Mouse (Mus musculus): Measurements from ENCODE around the gene Os9. TPM values are rescaled to one million over a fixed set of nuclear protein-coding genes. Genes with fewer than 3 reads are reported as not detected.
"Not testable (repeated sequence)": the region's sequence is repeated elsewhere in the genome, so short reads cannot be mapped to it uniquely, and the experiment has no call there.

The Os9 gene
- 100 to 1,000 TPM in 1 of 2 experiments, 10 to 100 TPM in 1; 78.1 to 142 TPM for polyA plus RNA-seq (2017; shearing (Covaris generic))

DNA sequence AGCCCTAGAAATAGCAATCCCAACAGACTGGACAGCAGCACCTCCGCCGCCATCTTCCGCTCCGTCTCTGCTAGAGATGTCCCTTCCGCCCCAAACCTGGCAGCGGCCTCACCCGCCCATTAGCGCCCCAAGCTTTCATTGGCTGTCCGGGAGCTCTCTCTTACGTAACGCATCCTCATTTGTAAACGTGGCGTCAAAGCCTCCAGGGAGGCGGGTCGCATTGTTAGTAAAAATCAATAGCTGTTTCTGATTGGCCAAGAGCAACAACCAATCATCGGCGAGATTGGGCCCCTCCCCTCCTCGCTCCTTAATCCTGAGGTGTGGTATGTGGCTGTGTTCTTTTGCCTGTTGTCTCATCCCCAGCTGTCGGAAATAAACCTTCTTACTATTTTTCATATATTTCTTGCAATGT is at the start of gene Os9:
Gene Os9 (minus strand): TSS at position 66 of the 412 bp plus-strand sequence.
- peak; percentile 99 for ATAC-seq

DNA sequence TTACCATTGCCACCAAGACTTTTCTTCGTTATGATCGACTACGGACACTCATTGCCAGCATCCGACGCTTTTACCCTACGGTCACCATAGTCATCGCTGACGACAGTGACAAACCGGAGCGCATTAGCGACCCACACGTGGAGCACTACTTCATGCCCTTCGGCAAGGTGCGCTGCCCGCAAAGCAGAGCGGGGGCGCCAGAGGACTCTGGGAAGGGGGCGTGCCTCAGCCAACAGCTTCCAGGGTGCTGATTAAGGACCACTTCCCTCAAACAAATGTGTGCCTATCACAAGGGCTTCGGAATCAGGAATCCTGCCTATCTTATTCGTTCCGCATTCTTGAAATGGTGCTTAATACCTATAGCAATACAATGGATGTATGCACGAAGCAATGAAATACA is 49.1 kb upstream of the Os9 start:
- ATAC-seq: no peak

DNA sequence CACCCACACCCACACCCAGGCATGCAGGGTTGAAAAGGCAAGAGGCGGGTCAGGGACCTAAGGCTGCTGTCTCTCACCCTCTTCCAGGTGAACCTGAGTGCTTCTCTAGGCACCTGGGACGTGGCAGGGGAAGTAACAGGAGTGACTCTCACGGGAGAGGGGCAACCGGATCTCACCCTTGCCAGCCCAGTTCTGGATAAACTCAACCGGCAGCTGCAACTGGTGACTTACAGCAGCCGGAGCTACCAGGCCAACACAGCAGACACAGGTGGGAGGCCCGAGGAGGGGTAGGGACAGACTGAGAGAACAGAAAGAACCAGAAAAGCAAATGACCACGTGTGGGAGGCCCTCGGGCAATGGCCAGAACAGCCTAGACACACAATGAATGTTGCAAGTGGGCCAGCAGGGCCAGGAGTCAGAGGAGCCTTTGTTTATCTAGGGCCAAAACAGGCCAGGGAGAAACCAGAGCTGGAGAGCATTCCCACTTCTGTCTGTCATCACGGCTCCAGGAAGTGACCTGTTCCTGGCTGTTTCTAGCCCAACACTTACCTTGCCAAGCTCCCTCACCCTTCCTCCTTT is 46.8 kb upstream of the Os9 start:
- no peak for ATAC-seq

DNA sequence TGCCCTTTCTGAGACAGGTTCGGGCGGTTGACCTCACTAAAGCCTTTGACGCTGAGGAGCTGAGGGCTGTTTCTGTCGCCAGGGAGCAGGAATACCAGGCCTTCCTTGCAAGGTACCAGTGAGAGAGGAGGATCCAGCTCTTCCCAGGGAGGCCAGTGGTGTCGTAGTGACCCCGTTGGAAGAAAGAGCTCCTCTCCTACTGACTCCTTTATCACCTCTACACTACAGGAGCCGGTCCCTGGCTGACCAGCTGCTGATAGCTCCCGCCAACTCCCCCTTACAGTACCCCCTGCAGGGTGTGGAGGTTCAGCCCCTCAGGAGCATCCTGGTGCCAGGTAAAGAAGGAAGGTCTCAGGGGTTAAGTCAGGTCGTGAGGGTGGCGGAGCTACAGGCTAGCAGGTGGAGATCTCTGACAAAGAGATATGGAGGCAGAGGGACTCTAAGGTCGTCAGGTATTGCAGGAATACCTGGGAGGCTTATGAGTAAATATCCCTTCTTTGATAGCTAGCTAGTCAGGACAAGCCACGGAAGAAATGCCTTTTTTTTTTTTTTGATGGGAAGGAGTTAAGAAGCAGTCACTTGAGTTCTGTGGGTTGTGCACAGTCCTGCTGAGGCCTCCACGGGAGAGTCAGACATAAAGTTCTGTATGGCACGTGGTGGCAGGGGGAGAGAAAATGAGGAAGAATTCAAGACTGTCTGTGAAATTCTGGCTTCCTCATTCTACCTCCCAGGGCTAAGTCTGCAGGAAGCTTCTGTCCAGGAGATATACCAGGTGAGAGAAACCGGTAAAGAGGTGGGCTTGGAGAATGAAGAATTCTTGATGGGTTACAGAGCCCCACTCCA is 46.1 kb upstream of the Os9 start:
- ATAC-seq: no peak

DNA sequence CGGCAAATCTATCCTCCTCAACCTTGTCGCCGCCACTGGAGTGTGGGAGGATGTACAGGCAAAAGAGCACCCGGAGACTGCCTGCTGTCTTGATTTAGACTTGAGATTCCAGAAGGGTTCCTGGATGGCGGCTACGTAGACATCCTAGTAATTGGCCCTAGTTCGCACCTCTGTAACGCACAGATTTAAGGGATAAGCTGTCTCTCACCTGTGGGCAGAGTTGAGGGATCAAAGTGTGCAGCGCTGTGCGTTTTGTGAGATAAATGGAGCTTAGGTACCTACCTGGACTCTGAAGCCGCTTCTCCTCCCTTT is 45.4 kb upstream of the Os9 start:
- peak; percentile 8 for ATAC-seq

DNA sequence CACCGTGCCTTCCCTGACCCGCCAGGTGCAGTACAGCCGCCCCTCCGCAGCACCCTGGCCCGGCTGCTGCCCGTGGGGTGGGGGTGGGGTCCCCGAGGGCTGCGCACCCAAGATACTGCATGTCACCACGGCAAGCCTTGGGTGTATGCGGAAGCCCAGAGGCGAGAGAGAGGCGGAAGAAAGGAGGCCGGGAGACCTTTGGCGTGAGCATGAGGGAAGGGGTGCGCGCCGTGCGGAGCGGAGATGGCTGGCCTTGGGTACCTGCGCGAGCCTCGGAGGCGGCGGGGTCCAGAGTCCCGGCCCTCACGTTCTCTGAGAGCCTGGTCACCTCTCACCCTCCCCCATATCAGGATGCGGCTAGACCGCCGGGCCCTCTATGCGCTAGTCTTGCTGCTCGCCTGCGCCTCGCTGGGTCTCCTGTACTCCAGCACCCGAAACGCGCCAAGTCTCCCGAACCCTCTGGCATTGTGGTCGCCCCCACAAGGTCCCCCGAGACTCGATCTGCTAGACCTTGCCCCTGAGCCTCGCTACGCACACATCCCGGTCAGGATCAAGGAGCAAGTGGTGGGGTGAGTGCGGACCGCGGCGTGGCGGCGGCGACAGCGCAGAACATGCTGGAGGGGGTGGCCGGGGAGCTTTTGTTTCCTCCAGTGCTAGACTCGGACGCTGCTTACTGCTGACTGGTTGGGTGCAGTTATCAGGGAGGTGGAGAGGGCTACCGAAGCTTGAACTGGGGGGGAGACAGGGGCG is 44.9 kb upstream of the Os9 start:
- peak; percentile 37 for ATAC-seq

DNA sequence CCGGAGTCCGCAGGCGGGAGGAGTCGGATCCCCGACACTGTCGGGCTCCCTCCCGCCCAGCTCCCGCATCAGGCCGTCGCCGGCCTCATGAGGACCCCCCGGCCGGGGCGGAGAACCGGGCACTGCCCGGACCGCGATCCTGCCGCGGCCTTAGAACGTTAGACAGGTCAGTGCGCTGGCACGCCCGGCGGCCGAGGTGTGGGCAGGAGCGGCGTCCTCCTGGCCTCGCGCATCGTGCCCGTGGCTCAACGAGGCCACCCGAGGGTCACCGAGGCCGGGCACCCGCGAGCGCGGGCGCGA is 44.4 kb upstream of the Os9 start:
- ATAC-seq: no peak

DNA sequence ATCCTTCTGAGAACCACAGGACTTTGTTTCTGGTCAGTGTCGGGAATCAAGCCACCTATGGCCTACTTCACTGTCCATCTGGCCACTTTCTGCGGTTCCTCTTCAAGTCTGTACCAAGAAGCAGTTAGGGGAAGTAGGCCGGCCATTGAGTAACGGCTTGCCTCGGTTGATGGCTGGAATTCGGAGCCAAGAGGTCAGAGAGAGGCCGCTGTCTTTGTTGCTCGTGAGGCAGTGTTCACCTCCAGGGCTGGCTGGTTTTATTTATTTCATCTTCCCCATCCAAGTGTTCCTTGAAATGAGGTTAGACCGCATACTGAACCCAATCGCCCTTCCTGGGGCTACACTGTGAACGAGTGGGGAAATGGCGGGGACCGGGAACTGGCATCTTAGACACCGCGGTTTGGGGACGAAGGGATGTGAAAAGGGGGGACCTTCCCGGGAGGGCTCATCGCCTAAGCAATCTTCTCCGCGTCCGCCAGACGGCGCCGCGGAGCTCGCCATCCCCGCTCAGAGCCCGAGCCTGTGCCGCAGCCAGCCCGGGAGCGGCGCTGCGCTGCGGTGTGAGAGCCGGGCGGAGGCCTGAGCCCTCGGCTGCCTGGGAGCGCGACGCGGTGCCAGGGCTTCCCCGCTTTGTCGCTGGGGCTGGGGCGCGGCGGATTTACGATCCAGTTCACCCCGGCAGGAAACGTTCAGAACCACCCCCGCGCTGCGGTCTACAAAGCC is 43.9 kb upstream of the Os9 start, which contains the start of gene B4galnt1:
Gene B4galnt1 (plus strand): TSS at position 595 of the 723 bp plus-strand sequence.
- peak; percentile 41 for ATAC-seq

DNA sequence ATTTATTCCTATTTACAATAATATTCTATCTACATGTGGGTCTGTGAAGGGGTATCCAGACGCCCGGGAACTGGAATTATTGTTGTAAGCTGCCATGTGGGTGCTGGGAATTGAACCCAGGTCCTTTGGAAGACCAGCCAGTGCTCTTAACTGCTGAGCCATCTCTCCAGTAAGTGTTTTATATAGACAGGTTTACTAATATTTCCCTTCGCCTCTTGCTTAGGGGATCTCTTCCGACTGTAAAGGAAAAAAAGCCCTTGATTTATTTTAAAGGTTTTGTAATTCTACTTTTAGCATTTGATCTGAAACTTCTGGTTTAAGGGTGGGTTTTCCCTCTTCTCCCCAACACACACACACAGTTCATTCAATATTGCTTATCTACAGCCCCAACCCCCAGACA is 43.3 kb upstream of the Os9 start:
- no peak for ATAC-seq

DNA sequence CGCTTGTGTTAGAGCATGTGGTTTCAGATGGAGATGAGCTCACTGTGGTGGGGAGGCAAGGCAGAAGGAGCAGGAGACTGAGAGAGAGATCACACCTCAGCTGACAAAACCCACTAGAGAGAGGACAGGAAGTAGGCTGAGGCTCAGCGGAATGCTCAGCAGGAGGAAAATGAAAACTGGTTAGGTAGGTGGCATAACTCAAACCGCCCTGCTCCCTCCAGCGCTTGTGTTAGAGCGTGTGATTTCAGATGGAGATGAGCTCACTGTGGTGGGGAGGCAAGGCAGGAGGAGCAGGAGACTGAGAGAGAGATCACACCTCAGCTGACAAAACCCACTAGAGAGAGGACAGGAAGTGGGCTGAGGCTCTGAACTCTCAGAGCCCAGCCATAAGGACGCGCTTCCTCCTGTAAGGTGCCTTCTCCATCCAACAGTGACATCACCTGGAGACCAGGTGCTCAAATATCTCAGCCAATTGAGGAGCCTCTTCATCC is 41.9 kb upstream of the Os9 start:
- peak; percentile 71 for ATAC-seq

DNA sequence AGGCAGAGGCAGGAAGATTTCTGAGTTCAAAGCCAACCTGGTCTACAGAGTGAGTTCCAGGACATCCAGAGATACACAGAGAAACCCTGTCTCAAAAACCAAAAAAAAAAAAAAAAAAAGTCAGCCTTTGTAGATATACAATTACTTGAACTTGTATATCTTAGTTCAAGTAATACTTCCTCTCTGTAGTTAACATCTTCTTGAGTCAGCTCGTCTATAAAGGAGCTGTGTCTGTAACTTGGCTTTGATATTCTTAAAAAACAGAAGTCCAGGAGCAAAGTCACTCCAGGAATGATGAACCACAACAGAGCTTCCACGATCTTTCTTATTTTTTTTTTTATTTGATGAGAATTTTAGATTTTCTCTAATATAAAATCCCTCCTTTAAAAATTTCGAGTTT is 39.8 kb upstream of the Os9 start:
- no peak for ATAC-seq

DNA sequence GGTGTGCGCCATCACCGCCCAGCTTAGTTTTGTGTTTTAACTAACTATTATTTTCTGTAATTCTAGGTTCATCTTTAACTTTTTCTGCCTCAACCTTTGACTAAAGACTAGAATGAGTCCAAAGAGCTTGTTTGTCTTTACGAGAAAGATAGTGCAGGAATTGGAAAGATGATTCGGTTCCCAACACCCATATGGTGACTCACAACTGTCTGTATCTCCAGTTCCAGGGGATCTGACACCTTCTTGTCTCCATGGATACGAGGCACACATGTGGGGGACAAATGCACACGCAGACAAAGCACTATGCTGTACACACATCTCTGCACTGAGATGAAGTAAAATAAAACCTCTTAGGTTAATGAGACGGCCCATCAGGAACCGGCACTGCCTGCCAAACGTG is 39.1 kb upstream of the Os9 start:
- no peak for ATAC-seq

DNA sequence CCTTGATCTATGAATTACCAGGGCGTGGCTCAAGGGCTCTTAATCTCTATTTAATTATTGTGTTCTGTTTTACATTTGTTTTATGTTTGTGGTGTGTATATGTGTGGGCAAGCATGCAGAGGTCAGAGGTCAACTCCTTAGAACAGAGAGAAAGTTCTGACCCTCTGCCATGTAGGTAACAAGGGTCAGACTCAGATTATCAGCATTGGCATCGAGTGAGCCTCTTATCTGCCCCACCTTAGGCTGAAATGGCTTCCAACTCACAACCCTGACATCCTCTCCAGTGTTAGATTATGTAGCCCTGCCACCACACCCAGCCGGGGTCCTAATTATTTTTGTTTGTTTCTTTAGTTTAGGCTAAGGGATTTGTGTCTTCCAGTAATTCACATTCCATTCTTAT is 37.5 kb upstream of the Os9 start:
- ATAC-seq: no peak

DNA sequence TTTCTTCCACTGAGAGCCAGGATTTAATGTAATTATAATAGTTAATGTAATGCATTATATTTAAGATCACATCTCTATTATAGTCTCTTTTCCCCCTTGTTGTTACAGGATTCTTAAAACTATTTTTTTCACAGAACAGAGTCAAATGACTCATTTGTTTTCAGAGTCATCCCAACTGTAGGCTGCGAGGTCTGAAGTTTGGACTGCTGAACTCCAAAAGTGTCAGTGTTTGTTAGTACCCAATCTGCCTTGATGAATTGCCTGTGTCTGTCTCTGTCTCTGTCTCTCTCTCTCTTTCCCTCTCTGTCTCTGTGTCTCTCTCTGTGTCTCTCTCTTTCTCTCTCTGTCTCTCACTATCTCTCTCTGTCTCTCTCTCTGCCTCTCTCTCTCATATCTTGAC is 35.6 kb upstream of the Os9 start:
- no peak for ATAC-seq

DNA sequence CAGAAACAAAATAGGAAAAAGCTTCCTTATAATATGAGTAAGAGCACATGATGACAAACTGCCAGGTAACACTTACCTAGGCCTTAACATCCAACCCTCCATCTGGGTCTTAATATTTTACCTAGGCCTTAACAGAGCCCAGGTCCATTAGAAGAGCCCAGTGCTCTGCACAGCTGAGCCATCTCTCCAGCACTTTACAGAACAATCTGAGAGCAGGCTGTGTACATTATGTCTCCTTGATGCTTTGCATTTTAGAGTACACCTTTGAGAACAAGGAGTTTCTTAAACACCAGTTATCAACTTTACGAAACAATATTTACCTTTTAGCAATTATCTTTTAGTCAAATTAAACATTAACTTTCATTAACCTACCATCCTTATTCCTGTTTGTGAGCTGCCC is 35.2 kb upstream of the Os9 start:
- ATAC-seq: no peak

DNA sequence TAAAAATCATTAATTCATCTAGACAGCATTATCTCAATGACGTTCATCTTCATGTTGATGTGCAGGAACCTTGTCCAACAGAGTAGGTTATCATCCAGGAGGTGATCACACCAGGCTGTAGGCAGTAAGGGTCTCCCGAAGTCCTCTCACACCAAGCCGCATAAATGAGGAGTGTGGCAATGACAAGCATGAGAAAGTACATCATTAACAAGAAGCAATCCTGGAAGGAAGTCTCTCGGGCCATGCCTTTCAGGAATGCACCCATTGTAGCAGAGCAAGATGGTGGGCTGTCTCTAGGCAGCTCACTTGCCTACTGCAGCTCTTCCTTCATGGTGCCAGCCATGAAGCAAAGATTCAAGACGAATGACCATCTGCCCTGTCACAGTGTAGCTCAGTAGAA is 33.7 kb upstream of the Os9 start:
- ATAC-seq: no peak

DNA sequence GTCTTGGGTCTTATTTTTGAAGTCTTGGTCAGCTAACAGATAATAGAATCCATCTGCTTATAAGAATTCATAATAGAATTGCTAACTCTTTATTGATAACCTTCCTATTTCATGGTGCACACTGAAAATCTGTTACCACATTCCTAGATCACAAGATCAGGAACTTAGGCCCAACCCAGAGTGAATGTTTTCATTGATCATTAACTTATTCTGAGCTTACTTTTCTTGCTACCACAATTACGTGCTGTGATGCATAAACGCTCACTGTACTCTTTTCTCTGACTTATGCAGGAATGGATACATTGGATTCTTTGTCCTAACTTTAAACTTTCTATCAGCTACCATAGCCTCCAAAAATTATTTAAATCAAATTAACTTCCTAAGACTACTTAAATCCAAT is 33.3 kb upstream of the Os9 start:
- no peak for ATAC-seq

DNA sequence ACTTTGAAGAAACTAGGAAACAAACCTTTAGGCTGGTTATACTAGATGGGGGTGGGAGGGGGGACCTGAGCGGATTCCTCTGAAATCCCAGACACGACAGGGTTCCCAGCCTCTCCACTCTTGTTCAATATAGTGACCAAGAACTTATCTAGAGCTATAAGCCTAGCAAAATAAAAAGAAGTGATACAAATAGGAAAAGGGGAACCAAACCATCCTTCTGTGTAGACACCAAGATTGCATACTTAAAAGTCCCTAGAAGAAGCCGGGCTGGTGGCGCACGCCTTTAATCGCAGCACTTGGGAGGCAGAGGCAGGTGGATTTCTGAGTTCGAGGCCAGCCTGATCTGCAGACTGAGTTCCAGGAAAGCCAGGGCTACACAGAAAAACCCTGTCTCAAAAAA is 32.4 kb upstream of the Os9 start:
- ATAC-seq: no peak

DNA sequence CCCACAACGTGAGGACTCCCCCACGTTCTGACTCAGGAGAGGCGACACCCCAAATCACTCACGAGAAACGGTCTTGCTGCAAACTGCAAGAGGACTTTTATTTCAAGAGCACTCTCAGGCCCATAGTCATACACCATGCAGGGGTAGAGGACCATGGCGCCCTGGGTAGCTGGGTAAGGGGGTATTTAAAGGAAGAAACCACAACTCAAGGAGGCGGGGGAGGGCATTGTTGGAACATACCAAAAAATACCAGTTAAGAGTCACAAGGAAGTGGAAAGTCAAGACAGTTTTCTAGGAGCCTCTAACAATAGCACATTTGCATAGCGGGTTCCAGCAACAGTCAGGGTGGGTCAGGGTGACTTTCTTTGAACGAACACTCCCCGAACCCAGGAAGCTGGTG is 31.6 kb upstream of the Os9 start:
- ATAC-seq: not testable (repeated sequence)

DNA sequence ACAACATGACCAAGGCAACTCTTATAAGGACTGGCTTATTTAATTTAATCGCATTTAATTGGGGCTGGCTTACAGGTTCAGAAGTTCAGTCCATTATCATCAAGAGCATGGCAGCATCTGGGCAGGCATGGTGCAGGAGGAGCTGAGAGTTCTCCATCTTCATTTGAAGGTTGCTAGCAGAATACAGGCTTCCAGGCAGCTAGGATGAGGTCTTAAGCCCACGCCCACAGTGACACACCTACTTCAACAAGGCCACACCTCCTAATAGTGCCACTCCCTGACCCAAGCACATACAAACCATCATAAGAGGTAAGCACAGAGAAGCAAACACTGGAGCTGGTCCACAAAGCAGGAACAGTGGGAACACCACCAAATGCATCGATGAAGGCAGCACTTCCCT is 30.3 kb upstream of the Os9 start:
- not testable (repeated sequence) for ATAC-seq

DNA sequence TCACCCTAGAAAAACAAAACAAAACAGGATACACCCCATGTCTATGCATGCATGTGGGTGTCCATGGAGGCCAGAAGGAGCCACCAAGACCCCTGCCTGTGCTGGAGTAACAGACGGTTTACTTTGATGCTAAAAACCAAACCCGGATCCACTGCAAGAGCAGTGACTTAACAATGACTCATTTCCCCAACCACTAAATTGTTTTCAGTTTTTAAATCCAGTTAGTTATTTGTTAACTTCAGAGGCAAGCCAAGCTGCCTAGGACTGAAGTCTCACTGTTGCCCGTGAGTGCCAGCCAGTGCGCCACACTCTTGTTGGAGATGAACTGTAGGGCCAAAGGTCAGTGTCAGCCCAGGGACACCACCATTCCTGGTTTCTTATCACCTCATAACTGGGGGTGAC is 29.5 kb upstream of the Os9 start:
- peak; percentile 87 for ATAC-seq

DNA sequence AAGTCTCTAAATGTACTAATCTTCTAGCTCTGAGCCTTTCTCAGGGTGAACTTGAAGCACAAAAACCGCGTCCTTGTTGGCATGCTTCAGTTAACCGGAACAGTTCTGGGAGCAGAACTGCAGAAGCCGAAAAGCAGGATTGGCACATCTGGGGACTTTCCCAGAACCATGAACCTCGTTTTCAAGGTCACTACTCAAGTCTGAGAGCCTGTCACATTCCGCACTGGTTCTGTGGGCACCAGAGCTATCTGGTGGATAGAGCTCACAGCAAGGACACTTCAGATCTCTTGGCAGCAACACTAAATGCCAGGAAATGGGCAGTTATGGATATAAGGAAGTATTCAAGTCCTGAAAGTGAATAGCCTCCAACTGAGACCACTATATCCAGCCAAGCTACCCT is 26.2 kb upstream of the Os9 start:
- no peak for ATAC-seq

DNA sequence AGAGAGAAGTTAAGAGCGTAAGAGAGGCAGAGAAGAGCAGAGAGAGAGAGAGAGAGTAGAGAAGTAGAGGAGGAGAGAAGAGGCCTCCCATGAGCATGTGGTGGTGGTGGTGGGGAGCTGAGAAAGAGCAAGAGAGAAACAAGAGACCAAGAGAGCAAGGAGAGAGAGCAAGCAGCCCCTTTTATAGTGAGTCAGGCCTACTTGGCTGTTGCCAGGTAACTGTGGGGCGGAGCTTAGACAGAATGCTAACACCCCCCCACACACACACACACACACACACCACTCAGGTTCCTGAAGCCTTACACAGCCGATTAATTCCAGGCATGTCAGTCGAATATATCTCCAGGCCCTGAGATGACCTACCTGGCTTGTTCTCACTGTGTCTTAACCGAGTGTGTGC is 24.4 kb upstream of the Os9 start:
- no peak for ATAC-seq
